Mouse (Mus musculus): ENCODE results near the gene Rusc2. TPM values are rescaled to one million over a fixed set of nuclear protein-coding genes. Genes with fewer than 3 reads are reported as not detected.

Rusc2 gene
- polyA plus RNA-seq, 1 experiment: 1.2 TPM

DNA sequence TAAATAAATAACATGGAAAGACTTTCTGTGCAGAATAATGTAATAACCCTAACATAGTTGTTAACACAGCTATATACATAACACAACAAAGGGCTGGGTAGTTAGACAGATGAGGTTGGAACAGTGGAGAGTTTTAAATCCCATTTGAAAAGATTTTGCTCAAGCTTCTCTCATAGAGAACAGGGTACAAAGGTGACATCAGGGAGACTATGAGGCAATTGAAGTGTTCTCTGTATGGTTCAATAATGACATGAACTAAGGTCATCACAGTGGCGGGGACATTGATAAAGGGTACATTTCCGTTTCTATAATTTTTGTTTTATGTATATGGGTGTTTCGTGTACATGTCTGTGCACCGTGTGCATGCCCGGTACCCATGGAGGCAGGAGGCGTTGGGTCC is 2.2 kb upstream of the Rusc2 start:
- no peak for TF ChIP-seq GATA1 (IDR thresholded peaks at IDR 0.05; ENCODE audit: low read length)

GRCm38 (mm10) chr4:43380951-43381350 is 828 bp upstream of the Rusc2 start:
- TF ChIP-seq GATA1 (IDR thresholded peaks at IDR 0.05; ENCODE audit: low read length): no peak

- TF ChIP-seq GATA1 (IDR thresholded peaks at IDR 0.05; ENCODE audit: low read length): no peak
Observed at GRCm38 (mm10) chr4:43382155-43383020, 609 bp downstream of the Rusc2 start.

DNA sequence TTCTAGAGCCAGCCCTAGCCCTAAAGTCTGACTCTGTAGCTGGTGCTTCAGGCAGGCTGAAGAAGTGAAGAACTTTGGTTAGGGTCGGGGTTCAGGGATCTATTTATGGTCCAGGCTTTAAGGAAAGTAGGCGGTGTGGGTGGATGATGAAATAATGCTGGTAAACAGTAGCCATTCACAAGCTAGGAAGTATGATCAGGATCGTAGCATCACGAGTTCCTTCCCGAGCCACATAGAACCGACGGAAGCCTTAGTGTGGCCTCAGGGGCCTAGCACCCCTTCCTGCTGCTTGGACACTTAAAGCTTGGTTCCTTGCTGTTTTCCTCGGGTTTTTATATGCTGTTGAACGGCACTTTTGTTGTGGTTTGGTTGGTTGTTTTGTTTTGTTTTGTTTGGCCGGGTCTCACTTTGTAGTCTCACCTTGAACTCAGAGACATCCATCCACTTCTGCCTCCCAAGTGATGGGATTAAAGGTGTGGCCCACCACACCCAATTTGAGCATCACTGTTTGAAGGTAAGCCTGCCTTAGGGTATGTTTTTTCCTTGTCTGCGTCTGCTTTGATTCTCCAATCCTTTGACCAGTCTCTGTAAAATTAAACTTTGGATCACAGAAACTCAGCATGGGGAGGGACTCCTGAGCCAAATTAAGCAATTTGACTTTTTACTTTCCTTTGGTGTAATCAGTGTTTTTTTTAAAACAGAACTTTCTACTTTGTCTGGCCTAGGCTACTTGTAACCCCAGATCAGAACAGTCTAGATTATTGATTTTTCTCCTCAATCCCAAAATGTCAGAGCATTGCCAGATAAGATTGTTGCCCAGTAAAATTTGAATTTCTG is 1.7 kb downstream of the Rusc2 start:
- TF ChIP-seq GATA1 (IDR thresholded peaks at IDR 0.05; ENCODE audit: low read length): no peak

DNA sequence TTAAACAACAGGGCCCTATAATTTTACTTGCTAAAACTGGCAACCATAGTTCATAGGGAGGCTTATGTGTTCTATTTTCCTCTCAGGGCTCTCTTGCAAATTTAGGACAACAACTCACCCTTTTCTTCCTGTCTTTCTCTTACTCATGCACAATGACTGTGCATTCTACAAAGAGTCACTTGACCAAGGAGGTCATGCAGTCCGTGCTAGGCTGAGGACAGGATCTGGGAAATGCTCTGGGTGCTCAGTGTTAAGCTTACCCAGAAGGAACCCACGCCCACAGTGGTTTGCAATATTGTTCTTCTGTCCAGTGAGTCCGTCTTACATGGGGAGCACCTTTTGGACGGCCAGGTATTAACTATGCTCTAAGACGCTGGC is 2.3 kb downstream of the Rusc2 start:
- TF ChIP-seq GATA1 (IDR thresholded peaks at IDR 0.05; ENCODE audit: low read length): no peak

DNA sequence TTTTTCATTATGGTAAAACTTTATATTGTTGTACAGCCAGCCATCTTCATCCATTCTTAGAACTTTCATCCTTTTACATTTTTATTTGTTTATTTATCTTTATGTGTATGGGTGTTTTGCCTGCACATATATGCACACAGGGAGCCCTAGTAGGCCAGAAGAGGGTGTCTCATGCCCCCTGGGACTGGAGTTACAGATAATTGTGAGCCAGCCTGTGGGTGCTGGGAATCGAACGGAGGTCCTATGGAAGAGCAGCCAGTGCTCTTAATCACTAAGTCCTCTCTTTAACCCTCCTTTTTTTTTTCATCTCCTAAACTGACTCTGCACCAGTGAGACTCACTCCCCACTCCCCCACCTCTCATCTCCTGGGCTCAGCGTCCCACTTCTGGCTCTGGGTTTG is 2.8 kb downstream of the Rusc2 start:
- TF ChIP-seq GATA1 (IDR thresholded peaks at IDR 0.05; ENCODE audit: low read length): no peak

DNA sequence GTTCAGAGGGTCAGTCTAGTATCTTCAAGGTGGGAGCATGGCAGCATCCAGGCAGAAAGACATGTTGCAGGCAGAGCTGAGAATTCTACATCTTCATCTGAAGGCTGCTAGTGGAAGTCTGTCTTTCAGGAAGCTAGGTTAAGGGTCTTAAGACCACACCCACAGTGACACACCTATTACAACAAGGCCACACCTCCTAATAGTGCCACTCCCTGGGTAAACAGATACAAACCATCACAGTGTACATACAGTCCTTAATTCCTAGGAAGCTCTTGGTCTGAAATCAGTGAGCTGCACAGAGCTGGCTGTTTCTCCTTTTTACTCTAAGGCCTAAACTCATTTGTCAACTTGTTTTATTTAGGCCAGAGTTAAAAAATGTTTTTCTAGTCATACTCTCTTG is 5.2 kb downstream of the Rusc2 start:
- no peak for TF ChIP-seq GATA1 (IDR thresholded peaks at IDR 0.05; ENCODE audit: low read length)

GRCm38 (mm10) chr4:43389390-43389789 is 7.6 kb downstream of the Rusc2 start:
- TF ChIP-seq GATA1 (IDR thresholded peaks at IDR 0.05; ENCODE audit: low read length): no peak

- TF ChIP-seq GATA1 (IDR thresholded peaks at IDR 0.05; ENCODE audit: low read length): no peak
Observed at GRCm38 (mm10) chr4:43389845-43390440, 8.2 kb downstream of the Rusc2 start.

GRCm38 (mm10) chr4:43391521-43392050 is 9.8 kb downstream of the Rusc2 start:
- no peak for TF ChIP-seq GATA1 (IDR thresholded peaks at IDR 0.05; ENCODE audit: low read length)

- no peak for TF ChIP-seq GATA1 (IDR thresholded peaks at IDR 0.05; ENCODE audit: low read length)
Observed at GRCm38 (mm10) chr4:43394345-43394891, 12.6 kb downstream of the Rusc2 start.

DNA sequence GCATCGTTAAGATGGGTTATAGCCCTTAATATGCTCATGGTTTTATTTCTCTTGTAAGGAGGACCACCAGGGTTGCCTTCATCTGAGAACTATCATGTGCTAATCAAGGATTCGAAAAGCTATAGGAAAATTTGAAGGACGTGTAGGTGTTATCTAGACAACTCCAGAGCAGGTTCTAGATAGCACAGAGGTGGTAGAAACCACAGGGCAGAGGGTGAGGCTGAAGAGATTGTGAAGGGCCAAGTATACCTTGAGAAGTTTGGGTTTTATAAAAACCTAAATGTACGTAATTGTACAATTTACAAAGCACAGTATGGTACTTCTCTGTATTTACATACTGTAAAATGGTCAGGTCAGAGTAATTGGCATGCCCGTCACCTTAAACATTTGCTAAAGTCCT is 13.4 kb downstream of the Rusc2 start:
- TF ChIP-seq GATA1 (IDR thresholded peaks at IDR 0.05; ENCODE audit: low read length): no peak

- TF ChIP-seq GATA1 (IDR thresholded peaks at IDR 0.05; ENCODE audit: low read length): no peak
Observed at GRCm38 (mm10) chr4:43395836-43396235, 14.1 kb downstream of the Rusc2 start.

- TF ChIP-seq GATA1 (IDR thresholded peaks at IDR 0.05; ENCODE audit: low read length): no peak
Observed at GRCm38 (mm10) chr4:43396381-43396780, 14.6 kb downstream of the Rusc2 start.

DNA sequence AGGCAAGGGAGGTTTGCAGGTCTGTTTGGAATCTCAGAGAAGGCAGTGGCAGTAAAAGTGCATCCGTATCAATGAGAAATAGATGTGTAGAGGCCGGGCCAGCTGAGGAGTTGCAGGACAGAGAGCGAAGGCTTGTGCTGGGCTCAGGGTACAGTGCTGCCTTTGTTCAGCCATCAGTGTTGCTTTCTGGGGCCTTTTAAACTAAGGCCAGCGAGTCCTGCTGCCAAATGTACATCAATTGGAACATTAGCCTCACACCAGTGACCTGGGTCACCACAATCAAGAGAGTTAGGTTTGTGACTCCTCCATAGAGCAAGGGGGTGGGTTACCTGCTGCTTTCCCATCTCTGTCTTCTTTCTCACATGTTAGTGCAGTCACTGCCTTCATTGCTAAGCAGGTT is 16.2 kb downstream of the Rusc2 start:
- TF ChIP-seq GATA1 (IDR thresholded peaks at IDR 0.05; ENCODE audit: low read length): no peak

Measured in G1E-ER4 (cell line).